Mouse (Mus musculus) liver (tissue): ENCODE measurements around the gene Jak1.

Experiments used
- DNase-seq: peaks from one replicate; pipeline ENCODE4 v3.0.0-alpha.2; 2020; ENCODE audit warnings: mixed read lengths

Gene Jak1

GRCm38 (mm10) chr4:101264741-101265513 lies at the start of gene Jak1:
Gene Jak1, minus strand, starts transcription at chr4:101265282.
- DNase-seq: peak; percentile 98

- no peak for DNase-seq
These were observed 47.0 kb upstream of the Jak1 start for GRCm38 (mm10) chr4:101312055-101312454.

- DNase-seq: no peak
These were observed 43.1 kb upstream of the Jak1 start for GRCm38 (mm10) chr4:101308166-101308565.

- DNase-seq: no peak
These were observed 42.2 kb upstream of the Jak1 start for GRCm38 (mm10) chr4:101307286-101307685.

- no peak for DNase-seq
These were observed 41.2 kb upstream of the Jak1 start for GRCm38 (mm10) chr4:101306132-101306915.

GRCm38 (mm10) chr4:101305126-101305525 lies 40.0 kb upstream of the Jak1 start:
- no peak for DNase-seq

- no peak for DNase-seq
These were observed 39.0 kb upstream of the Jak1 start for GRCm38 (mm10) chr4:101304114-101304513.

- no peak for DNase-seq
These were observed 35.4 kb upstream of the Jak1 start for GRCm38 (mm10) chr4:101300392-101300910.

GRCm38 (mm10) chr4:101298311-101298990 lies 33.4 kb upstream of the Jak1 start:
- no peak for DNase-seq

- DNase-seq: no peak
These were observed 31.8 kb upstream of the Jak1 start for GRCm38 (mm10) chr4:101296836-101297235.

GRCm38 (mm10) chr4:101295788-101296187 lies 30.7 kb upstream of the Jak1 start:
- DNase-seq: peak; percentile 25

- DNase-seq: no peak
These were observed 28.6 kb upstream of the Jak1 start for GRCm38 (mm10) chr4:101293661-101294060.

- DNase-seq: peak; percentile 62
These were observed 27.9 kb upstream of the Jak1 start for GRCm38 (mm10) chr4:101292736-101293541.

- peak; percentile 76 for DNase-seq
These were observed 27.1 kb upstream of the Jak1 start for GRCm38 (mm10) chr4:101292028-101292735.

GRCm38 (mm10) chr4:101288292-101288691 lies 23.2 kb upstream of the Jak1 start:
- DNase-seq: no peak

GRCm38 (mm10) chr4:101286562-101286961 lies 21.5 kb upstream of the Jak1 start:
- no peak for DNase-seq

- no peak for DNase-seq
These were observed 20.9 kb upstream of the Jak1 start for GRCm38 (mm10) chr4:101285906-101286432.

GRCm38 (mm10) chr4:101283938-101284337 lies 18.9 kb upstream of the Jak1 start:
- DNase-seq: no peak

GRCm38 (mm10) chr4:101282237-101282636 lies 17.2 kb upstream of the Jak1 start:
- DNase-seq: no peak

- DNase-seq: no peak
These were observed 15.0 kb upstream of the Jak1 start for GRCm38 (mm10) chr4:101280119-101280518.

GRCm38 (mm10) chr4:101276456-101277070 lies 11.5 kb upstream of the Jak1 start:
- no peak for DNase-seq
